Mouse (Mus musculus): ENCODE results near the gene Thada. TPM values are rescaled to one million over a fixed set of nuclear protein-coding genes. Genes with fewer than 3 reads are reported as not detected.
A peak's percentile ranks its signal among the peaks of the same experiment; 100 is the strongest.

The Thada gene
- polyA plus RNA-seq, 1 experiment from 2014 or later: 13.8 TPM

- no peak for DNase-seq (ENCODE audit: low spot score)
- Histone ChIP-seq H3K27me3 (ENCODE audit: control insufficient read depth, insufficient read depth, low read length) (no peaks in the 10 kb centered on the region), H3K36me3 (ENCODE audit: control insufficient read depth, insufficient read depth, low read length) (no peaks in the 10 kb centered on the region; the same call in 1 of the 2 replicates), H3K4me1 (replicated peaks; ENCODE audit: control insufficient read depth, insufficient read depth, low read length) (no peaks in the 10 kb centered on the region), H3K4me3 (ENCODE audit: low read depth, low read length) (no peak overlapping the region), H3K27ac (ENCODE audit: low read depth, low read length) (no peak overlapping the region), H3K9me3 (ENCODE audit: control insufficient read depth, low read length) (no peaks in the 10 kb centered on the region), H3K4me2 (ENCODE audit: low read depth, low read length, severe bottlenecking) (no peak overlapping the region), H3K9ac (ENCODE audit: low read length) (no peak overlapping the region)
- WGBS: 80% methylated on average over 3 of the region's 3 CpGs
- ATAC-seq (replicated peaks; ENCODE audit: low FRiP score): no peak
Measured at GRCm38 (mm10) chr17:84274999-84275398, 191.0 kb downstream of the Thada start.

GRCm38 (mm10) chr17:84274163-84274562 is 191.8 kb downstream of the Thada start:
- WGBS: 55% methylated on average over 6 of the region's 6 CpGs
- H3K9ac ChIP-seq (ENCODE audit: low read length): no peak overlapping the region
- H3K36me3 ChIP-seq (ENCODE audit: control insufficient read depth, insufficient read depth, low read length): no peaks in the 10 kb centered on the region; the same call in 1 of the 2 replicates
- 0 out of 2 replicates have a peak, but pooled peaks have one; percentile 24 for ATAC-seq (replicated peaks; ENCODE audit: low FRiP score)
- H3K9me3 ChIP-seq (ENCODE audit: control insufficient read depth, low read length): no peaks in the 10 kb centered on the region
- no peak overlapping the region for H3K4me3 ChIP-seq (ENCODE audit: low read depth, low read length)
- H3K4me2 ChIP-seq (ENCODE audit: low read depth, low read length, severe bottlenecking): no peak overlapping the region
- DNase-seq (ENCODE audit: low spot score): no peak
- H3K4me1 ChIP-seq (replicated peaks; ENCODE audit: control insufficient read depth, insufficient read depth, low read length): no peaks in the 10 kb centered on the region
- no peaks in the 10 kb centered on the region for H3K27me3 ChIP-seq (ENCODE audit: control insufficient read depth, insufficient read depth, low read length)
- H3K27ac ChIP-seq (ENCODE audit: low read depth, low read length): peak overlapping the region; percentile 44; the same call in 1 of the 2 replicates

- Histone ChIP-seq H3K4me1 (replicated peaks; ENCODE audit: control insufficient read depth, insufficient read depth, low read length) (no peaks in the 10 kb centered on the region), H3K27me3 (ENCODE audit: control insufficient read depth, insufficient read depth, low read length) (no peaks in the 10 kb centered on the region), H3K36me3 (ENCODE audit: control insufficient read depth, insufficient read depth, low read length) (no peaks in the 10 kb centered on the region; the same call in 1 of the 2 replicates), H3K9me3 (ENCODE audit: control insufficient read depth, low read length) (no peaks in the 10 kb centered on the region), H3K9ac (ENCODE audit: low read length) (no peak overlapping the region), H3K4me3 (ENCODE audit: low read depth, low read length) (no peak overlapping the region), H3K4me2 (ENCODE audit: low read depth, low read length, severe bottlenecking) (no peak overlapping the region), H3K27ac (ENCODE audit: low read depth, low read length) (no peak overlapping the region)
- WGBS: 89% methylated on average over 5 of the region's 5 CpGs
- DNase-seq (ENCODE audit: low spot score): no peak
- ATAC-seq (replicated peaks; ENCODE audit: low FRiP score): no peak
Measured at GRCm38 (mm10) chr17:84272557-84273261, 193.3 kb downstream of the Thada start.

GRCm38 (mm10) chr17:84271566-84272202 is 194.3 kb downstream of the Thada start:
- Histone ChIP-seq H3K4me3 (ENCODE audit: low read depth, low read length) (no peak overlapping the region), H3K27ac (ENCODE audit: low read depth, low read length) (no peak overlapping the region), H3K27me3 (ENCODE audit: control insufficient read depth, insufficient read depth, low read length) (no peaks in the 10 kb centered on the region), H3K9me3 (ENCODE audit: control insufficient read depth, low read length) (no peaks in the 10 kb centered on the region), H3K4me1 (replicated peaks; ENCODE audit: control insufficient read depth, insufficient read depth, low read length) (no peaks in the 10 kb centered on the region), H3K9ac (ENCODE audit: low read length) (no peak overlapping the region), H3K4me2 (ENCODE audit: low read depth, low read length, severe bottlenecking) (no peak overlapping the region), H3K36me3 (ENCODE audit: control insufficient read depth, insufficient read depth, low read length) (no peaks in the 10 kb centered on the region; the same call in 1 of the 2 replicates)
- DNase-seq (ENCODE audit: low spot score) (no peak), ATAC-seq (replicated peaks; ENCODE audit: low FRiP score) (no peak)
- 92% methylated on average over 6 of the region's 6 CpGs for WGBS

- no peak overlapping the region for H3K27ac ChIP-seq (ENCODE audit: low read depth, low read length)
- WGBS: 95% methylated on average over 5 of the region's 5 CpGs
- no peak overlapping the region for H3K9ac ChIP-seq (ENCODE audit: low read length)
- H3K9me3 ChIP-seq (ENCODE audit: control insufficient read depth, low read length): no peaks in the 10 kb centered on the region
- H3K4me2 ChIP-seq (ENCODE audit: low read depth, low read length, severe bottlenecking): no peak overlapping the region
- no peaks in the 10 kb centered on the region for H3K27me3 ChIP-seq (ENCODE audit: control insufficient read depth, insufficient read depth, low read length)
- ATAC-seq (replicated peaks; ENCODE audit: low FRiP score) (no peak), DNase-seq (ENCODE audit: low spot score) (no peak)
- no peaks in the 10 kb centered on the region; the same call in 1 of the 2 replicates for H3K36me3 ChIP-seq (ENCODE audit: control insufficient read depth, insufficient read depth, low read length)
- no peak overlapping the region for H3K4me3 ChIP-seq (ENCODE audit: low read depth, low read length)
- no peaks in the 10 kb centered on the region for H3K4me1 ChIP-seq (replicated peaks; ENCODE audit: control insufficient read depth, insufficient read depth, low read length)
Measured at GRCm38 (mm10) chr17:84269722-84270121, 196.3 kb downstream of the Thada start.

- H3K4me1 ChIP-seq (replicated peaks; ENCODE audit: control insufficient read depth, insufficient read depth, low read length): no peaks in the 10 kb centered on the region
- no peaks in the 10 kb centered on the region for H3K9me3 ChIP-seq (ENCODE audit: control insufficient read depth, low read length)
- no peaks in the 10 kb centered on the region; the same call in 1 of the 2 replicates for H3K36me3 ChIP-seq (ENCODE audit: control insufficient read depth, insufficient read depth, low read length)
- no peak for ATAC-seq (replicated peaks; ENCODE audit: low FRiP score)
- H3K27ac ChIP-seq (ENCODE audit: low read depth, low read length): no peak overlapping the region
- no peak overlapping the region for H3K4me3 ChIP-seq (ENCODE audit: low read depth, low read length)
- no peak for DNase-seq (ENCODE audit: low spot score)
- no peak overlapping the region for H3K9ac ChIP-seq (ENCODE audit: low read length)
- H3K27me3 ChIP-seq (ENCODE audit: control insufficient read depth, insufficient read depth, low read length): no peaks in the 10 kb centered on the region
- 79% methylated on average over 3 of the region's 3 CpGs for WGBS
- no peak overlapping the region for H3K4me2 ChIP-seq (ENCODE audit: low read depth, low read length, severe bottlenecking)
Measured at GRCm38 (mm10) chr17:84268450-84268849, 197.6 kb downstream of the Thada start.

- Histone ChIP-seq H3K27me3 (ENCODE audit: control insufficient read depth, insufficient read depth, low read length) (no peaks in the 10 kb centered on the region), H3K27ac (ENCODE audit: low read depth, low read length) (no peak overlapping the region), H3K9me3 (ENCODE audit: control insufficient read depth, low read length) (no peaks in the 10 kb centered on the region), H3K4me1 (replicated peaks; ENCODE audit: control insufficient read depth, insufficient read depth, low read length) (no peaks in the 10 kb centered on the region), H3K4me2 (ENCODE audit: low read depth, low read length, severe bottlenecking) (no peak overlapping the region), H3K4me3 (ENCODE audit: low read depth, low read length) (no peak overlapping the region), H3K9ac (ENCODE audit: low read length) (no peak overlapping the region), H3K36me3 (ENCODE audit: control insufficient read depth, insufficient read depth, low read length) (no peaks in the 10 kb centered on the region; the same call in 1 of the 2 replicates)
- ATAC-seq (replicated peaks; ENCODE audit: low FRiP score) (no peak), DNase-seq (ENCODE audit: low spot score) (no peak)
- WGBS: 97% methylated on average over 6 of the region's 6 CpGs
Measured at GRCm38 (mm10) chr17:84267456-84268074, 198.4 kb downstream of the Thada start.

- WGBS: 90% methylated on average over 3 of the region's 3 CpGs
- no peak overlapping the region for H3K27ac ChIP-seq (ENCODE audit: low read depth, low read length)
- ATAC-seq (replicated peaks; ENCODE audit: low FRiP score) (no peak), DNase-seq (ENCODE audit: low spot score) (no peak)
- H3K4me1 ChIP-seq (replicated peaks; ENCODE audit: control insufficient read depth, insufficient read depth, low read length): no peaks in the 10 kb centered on the region
- H3K36me3 ChIP-seq (ENCODE audit: control insufficient read depth, insufficient read depth, low read length): no peaks in the 10 kb centered on the region; the same call in 1 of the 2 replicates
- H3K9ac ChIP-seq (ENCODE audit: low read length): no peak overlapping the region
- H3K27me3 ChIP-seq (ENCODE audit: control insufficient read depth, insufficient read depth, low read length): no peaks in the 10 kb centered on the region
- H3K4me2 ChIP-seq (ENCODE audit: low read depth, low read length, severe bottlenecking): no peak overlapping the region
- H3K4me3 ChIP-seq (ENCODE audit: low read depth, low read length): no peak overlapping the region
- no peaks in the 10 kb centered on the region for H3K9me3 ChIP-seq (ENCODE audit: control insufficient read depth, low read length)
Measured at GRCm38 (mm10) chr17:84266161-84266948, 199.7 kb downstream of the Thada start.
